Mouse (Mus musculus): Measurements from ENCODE around the gene Snx9.
A peak's percentile ranks its signal among the peaks of the same experiment; 100 is the strongest.

The Snx9 gene

DNA sequence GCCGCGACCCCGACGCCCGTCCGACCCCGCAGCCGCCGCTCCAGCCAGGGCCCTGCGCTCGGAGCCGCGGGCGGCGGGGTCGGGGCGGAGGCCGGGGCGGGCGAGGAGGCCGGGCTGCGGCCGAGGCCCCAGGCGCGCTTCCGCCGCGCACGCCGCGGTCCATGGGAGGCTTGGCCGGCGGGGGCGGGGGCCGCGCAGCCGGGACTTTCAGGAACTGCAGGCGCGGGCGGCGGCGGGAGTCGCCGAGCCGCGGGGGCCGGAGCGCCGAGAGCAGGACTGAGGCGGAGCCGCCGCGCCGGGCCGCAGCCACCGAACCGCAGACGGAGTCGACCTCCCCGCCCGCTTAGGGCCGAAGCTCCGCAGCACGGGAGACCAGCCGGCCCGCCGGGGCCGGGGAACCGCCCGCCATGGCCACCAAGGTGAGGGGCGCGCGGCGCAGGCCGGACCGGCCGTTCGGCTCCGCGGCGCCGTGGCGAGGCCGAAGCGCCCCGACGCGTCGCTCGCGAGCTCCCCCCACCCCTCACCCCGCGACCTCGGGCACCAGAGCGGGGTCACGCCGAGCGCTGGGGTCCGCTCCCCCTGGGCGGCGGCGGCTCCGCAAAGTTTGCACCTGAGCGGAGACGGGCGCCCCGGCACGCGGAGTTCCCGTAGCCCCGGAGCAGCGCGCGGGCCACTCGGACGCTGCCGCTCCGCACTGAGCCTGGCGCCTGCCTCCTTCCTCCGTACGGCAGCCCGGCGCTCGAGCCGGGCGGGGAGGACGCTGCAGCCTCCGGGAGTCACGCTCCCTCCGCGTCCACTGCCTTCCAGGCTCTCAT is at the start of gene Snx9:
Gene Snx9 (plus strand): TSS at position 202 of the 815 bp plus-strand sequence.
- peak; percentile 32 to 36 for DNase-seq

- no peak for DNase-seq
Observed at GRCm38 (mm10) chr17:5792164-5792791, 48.9 kb upstream of the Snx9 start.

GRCm38 (mm10) chr17:5793593-5793992 is 47.5 kb upstream of the Snx9 start:
- DNase-seq = no peak

DNA sequence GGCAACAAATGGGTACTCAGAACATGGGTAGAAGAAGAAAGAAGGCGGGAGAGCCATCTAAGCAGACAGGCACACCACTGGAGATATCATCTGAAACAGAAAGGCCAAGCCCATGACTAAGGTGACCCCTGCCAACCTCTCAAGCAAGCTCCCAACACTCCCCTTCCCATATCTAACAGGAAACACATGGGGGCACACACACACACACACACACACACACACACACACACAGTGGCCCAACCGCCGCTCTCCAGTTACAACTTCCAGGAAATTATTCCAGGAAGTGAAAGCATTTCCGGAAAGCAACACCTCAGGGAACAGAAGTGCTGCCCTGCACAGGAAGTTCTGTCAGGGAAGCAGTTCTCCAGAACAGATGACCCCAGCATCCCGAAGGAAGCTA is 46.9 kb upstream of the Snx9 start:
- DNase-seq = no peak

- no peak for DNase-seq
Observed at GRCm38 (mm10) chr17:5795369-5795768, 45.8 kb upstream of the Snx9 start.

DNA sequence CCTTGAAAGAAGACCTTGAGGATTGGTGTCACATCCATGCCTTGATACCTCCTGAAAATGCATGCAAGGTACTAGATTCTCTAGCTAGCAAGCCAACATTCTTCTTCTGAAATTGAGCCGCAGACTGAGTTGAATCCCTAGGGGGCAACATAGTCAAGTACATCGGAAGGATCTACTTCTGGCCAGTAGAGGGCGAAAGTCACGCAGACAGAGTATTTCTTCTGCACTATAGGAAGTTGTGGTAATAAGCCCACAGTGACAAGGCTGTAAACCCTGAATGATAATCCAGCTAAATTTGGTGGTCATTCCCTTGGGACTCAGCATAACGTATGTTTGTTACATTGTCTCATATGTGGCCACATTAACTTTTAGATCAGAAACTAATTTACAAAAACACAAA is 45.3 kb upstream of the Snx9 start:
- peak; percentile 41 to 65 for DNase-seq

DNA sequence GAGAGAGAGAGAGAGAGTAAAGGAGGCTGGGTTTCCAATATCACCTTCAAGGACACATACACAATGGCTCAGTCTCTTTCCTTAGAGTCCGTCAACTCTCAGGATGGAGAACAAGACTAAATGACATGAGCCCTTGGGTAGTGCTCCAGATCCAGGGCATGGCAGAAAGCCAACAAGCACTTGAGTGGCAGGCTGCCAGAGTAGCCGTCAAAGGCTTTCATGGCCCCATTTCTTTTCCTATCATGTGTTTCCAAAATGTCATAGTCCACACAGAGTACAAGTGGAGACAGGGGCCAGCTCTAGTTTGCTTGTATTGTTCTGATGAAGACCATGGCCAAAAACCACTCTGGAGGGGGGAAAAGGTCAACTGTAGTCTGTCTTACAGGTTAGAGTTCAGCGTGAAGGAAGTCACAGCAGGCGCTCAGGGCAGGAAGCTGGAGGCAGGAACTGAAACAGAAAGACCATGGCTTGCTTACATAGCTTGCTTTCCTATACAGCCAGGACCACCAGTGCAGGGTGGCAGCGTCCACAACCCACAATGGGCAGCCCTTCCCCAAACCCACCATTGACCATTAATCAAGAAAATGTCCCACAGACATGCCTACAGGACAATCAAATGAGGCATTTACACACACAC is 43.9 kb upstream of the Snx9 start:
- DNase-seq = no peak

DNA sequence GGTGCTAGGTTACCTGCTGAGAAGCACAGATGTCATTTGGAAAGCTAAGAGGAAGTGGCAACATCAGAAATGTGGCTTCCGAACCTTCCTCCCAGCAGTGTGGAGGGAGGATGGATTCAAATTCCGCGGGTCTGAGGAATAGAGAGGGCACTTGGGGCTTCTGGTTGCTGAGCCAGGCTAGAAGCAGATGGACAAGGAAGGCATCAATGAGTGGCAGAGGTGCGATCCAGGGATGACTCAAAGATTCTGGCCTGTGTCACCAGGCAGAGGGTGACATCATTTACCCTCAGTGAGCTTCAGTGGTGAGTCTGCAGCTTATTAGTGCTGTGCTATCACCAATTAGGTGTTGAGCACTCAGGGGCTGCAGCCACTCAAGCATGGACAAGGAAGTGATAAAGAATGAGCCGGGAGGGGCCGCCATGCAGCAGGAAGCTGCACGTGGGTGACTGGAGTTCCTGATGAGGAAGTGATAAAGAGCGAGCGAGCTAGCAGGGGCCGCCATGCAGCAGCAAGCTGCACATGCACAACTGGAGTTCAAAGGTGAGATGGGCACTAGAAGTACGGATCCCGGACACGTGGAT is 42.8 kb upstream of the Snx9 start:
- peak in 1 of 2 experiments; percentile 50 for DNase-seq

DNA sequence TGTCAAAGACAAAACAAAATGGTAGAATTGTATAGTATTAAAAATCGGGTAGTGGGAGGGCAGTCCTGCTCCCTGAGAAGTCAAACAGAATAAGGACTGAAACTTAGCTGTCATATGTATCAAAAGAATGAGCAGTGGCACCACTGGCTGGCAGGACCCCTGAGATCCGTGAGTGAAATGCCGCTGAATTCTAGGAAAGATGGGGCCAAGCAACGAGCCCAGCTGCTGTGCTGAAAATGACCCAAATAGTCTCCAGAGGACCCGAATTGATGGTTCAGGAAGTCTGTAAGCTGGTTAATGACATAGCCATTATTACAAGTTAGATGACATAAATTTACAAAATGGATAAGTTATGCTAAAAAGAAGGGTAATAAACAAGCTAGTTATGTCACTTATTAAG is 42.2 kb upstream of the Snx9 start:
- DNase-seq = no peak

GRCm38 (mm10) chr17:5799396-5800021 is 41.6 kb upstream of the Snx9 start:
- DNase-seq = no peak

DNA sequence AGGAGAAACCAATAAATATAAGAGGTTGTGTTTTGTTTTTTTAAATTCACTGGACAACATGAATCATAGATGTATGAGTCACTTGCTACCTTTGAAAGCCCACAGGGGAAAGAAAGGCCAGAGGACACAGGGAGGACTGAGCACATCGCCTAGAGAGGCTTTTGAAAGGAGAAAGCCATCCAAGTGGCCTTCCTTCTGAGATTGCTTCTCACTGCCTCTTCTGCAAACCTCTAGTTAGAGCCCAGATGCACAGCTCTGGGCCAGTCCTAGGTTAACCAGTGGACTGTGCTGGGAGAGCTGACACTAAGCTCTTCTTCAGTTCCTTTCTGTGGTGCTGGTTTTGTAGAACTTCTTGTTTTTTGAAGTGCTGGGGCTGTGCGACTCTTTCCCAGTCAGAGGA is 40.9 kb upstream of the Snx9 start:
- no peak for DNase-seq

DNA sequence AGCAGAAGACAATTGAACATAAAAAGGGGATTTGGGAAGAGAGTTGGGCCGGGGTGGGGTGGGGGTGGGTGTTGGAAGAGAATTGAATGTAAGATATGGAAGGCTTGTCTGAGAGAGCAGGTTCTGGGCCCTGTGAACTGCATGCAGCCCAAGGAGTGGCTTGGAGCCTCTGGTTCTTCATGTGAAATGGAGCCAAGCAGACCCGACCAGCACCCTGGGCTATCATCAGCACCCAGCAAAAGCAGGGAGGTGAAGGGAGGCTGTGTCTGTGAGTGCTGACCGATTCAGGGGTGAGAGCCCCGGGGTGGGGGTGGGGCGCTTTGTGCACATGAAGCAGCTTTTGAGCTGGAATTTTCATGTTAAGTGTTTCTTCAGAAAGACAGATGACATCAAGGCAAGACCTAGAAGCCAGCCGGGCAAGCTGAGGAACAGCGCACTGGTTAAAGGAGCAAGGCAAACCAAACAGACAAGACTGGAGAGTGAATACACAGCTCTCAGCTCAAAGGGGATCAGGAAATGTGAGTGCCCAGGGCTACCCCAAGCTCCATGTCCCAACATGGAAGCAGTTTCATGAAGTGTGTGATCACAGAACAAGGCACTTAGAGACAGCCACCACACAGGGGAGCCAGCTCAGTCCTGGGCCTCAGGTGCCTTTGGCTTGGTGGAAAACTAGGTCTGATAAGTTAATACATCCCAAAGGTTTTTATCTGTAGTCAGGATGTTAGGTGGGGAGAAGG is 40.1 kb upstream of the Snx9 start:
- no peak for DNase-seq

GRCm38 (mm10) chr17:5801761-5802655 is 39.1 kb upstream of the Snx9 start:
- DNase-seq = peak; percentile 40 to 68

- peak in 1 of 2 experiments; percentile 63 for DNase-seq
Observed at GRCm38 (mm10) chr17:5802656-5802955, 38.5 kb upstream of the Snx9 start.

DNA sequence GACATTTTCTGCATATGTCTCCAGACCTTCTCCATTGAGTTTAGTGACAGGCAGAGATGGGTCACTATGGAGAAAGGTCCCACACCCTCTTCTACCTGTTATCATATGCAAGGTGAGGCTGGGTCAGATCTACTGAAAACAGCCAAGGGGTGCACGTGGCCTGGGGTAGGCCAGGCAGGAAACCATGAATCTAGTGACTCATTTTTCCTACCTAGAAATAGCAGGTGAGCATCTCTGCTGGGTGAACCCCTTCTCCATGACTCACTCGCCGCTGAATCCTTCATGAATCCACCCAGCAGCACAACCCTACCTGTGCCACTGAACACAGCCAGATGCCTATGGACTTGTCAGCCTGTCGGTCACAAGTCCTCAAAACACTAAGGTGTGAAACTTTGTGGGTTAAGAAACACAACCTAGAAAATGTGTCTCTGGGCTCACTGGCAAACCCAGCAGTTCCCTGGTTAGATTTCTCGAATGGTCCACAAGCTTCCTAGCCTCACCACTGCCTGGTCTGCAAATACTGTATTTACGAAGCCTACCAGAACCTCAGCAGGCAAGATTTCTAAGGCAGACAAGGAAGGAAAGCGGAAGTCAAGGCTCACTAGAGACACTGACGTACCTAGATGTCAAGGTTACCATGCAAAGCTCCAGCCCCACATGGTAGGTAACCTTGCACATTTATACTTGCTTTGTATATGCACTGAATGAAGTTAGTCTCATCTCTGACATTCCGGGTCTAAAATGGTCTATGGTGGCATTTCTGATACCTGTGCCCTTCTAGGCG is 37.7 kb upstream of the Snx9 start:
- DNase-seq = no peak

GRCm38 (mm10) chr17:5804370-5805150 is 36.6 kb upstream of the Snx9 start:
- no peak for DNase-seq

GRCm38 (mm10) chr17:5805151-5805834 is 35.8 kb upstream of the Snx9 start:
- DNase-seq = no peak

DNA sequence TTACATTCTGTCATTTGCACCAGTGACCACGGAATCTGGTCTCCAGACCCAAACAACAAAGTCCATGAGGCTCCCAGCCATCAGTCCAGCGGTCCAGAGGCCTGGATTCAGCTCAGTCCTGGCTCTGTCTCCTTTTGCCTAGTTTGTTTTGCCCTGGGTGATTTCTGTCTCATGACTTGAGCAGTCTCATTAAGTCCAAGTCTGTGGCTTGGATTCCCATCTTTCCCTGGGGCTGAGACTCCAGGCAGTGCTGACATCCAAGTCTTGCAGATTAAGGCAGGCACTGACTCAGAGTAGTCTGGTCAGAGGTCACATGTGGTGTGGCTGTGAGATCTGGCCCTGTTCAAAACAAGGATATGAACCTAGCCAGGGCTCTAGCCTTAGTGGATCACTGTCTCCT is 35.2 kb upstream of the Snx9 start:
- no peak for DNase-seq

DNA sequence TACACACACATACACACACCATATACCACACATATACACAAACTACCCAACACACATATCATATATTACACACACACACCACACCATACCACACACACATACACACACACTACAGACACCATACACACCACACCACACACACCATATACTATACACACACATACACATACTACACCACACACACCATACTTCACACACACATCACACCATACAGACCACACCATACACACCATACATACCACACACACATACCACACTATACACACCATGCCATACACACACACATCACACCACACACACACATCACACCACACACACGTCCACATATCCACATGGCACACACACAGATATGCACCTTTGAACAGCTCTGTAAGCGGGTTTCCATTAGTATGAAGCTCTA is 34.3 kb upstream of the Snx9 start:
- no peak for DNase-seq
